Mouse (Mus musculus) thymus, adult 2 months (tissue): ENCODE measurements around the gene Jund.

Experiments
- CTCF ChIP-seq: fragments of 200-500 bp; IDR thresholded peaks from 2 replicates; pipeline ENCODE4 v1.5.1; 2012; ENCODE audit warnings: mild to moderate bottlenecking, control low read depth, low read length, moderate library complexity, borderline replicate concordance; ENCODE audit not compliant: control insufficient read depth, poor library complexity, insufficient read depth; ENCODE audit errors: extremely low read depth
- POLR2A ChIP-seq: fragments of 200-500 bp; IDR thresholded peaks from 2 replicates; pipeline ENCODE4 v1.6.1; 2012; ENCODE audit warnings: mild to moderate bottlenecking, low read length, control low read depth, moderate library complexity; ENCODE audit not compliant: control insufficient read depth, poor library complexity, insufficient read depth; ENCODE audit errors: extremely low read depth

DNA sequence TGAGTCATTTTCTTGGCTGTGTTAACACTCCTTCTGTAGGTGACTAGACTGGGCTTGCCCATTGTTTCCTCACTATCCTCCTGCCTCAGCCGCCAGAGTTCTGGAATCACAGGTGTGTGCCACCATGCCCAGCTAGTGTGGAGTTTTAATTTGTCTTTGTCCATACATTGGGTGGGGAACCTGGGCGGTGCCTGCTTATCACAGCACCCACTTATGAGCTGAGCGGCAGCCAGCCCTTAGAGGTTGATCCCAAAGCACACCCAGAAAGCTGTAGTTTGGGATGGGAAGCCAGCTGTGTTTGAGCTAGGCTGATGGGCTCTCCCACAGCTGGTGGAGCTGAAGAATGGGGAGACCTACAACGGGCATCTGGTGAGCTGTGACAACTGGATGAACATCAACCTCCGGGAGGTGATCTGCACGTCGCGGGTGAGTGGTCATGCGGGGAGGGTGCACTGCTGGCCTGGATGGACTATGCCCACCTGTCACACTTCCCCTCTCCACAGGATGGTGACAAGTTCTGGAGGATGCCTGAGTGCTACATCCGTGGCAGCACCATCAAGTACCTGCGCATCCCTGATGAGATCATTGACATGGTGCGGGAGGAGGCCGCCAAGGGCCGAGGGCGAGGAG, 21.2 kb upstream of the Jund start:
- TF ChIP-seq CTCF (no peak), POLR2A (no peak)
